Mouse (Mus musculus): ENCODE data around the gene Mapk8ip3.

Mapk8ip3 gene

DNA sequence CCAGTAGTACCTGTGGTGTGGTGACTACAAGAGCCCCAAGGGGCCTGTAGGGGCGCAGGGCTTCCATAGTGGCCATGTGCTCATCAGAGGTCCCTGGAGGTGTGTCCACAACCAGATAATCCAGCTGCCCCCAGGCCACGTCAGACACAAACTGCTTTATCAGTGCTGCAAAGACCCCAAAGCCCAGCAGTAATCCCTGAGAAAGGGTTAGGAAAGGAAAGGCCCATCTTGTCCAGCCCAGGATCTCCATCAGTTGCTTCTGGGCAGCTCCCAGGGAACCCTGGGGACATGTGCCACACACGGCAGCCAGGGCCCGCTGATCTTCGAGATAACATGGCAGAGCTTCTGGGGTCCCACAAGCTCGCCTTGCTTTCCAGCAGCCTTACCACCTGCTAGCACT, 52.4 kb downstream of the Mapk8ip3 start:
- no peak for DNase-seq

GRCm38 (mm10) chr17:24881738-24882440, 54.9 kb downstream of the Mapk8ip3 start:
- DNase-seq = peak in 1 of 2 experiments; percentile 69

DNA sequence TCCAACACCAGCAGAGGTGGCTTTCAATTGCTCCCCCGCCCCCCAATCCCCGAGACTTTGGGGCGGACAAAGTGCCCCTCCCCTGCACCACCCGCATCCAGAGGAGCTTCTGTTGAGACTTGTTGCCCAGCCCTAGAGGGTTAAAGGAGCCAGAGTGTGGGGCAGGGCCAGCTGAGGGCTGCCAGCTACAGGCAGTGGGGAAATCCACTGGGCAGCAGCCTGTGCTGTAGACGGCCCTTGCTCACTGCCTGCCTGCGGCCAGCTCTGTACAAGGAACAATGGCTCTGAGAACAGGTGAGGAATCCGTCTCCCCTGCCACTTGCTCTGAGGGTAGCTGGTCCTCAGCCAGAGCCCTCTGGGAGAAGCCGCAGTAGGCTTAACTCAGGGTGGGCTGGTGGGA, 58.2 kb downstream of the Mapk8ip3 start:
- DNase-seq = no peak

DNA sequence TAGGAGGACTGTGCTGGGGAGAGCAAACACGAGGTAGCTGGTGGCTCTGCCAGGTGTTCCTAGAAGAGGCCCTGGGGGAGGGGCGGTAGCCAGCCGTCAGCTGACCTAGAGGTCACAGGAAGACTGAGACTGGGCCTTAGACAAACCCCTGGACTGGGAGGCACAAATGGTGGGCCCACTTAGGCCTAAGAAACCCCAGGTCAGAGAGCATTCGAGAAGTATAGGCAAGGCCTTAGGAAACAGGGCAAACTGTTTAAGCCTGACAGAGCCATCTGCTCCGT, 58.7 kb downstream of the Mapk8ip3 start:
- no peak for DNase-seq

DNA sequence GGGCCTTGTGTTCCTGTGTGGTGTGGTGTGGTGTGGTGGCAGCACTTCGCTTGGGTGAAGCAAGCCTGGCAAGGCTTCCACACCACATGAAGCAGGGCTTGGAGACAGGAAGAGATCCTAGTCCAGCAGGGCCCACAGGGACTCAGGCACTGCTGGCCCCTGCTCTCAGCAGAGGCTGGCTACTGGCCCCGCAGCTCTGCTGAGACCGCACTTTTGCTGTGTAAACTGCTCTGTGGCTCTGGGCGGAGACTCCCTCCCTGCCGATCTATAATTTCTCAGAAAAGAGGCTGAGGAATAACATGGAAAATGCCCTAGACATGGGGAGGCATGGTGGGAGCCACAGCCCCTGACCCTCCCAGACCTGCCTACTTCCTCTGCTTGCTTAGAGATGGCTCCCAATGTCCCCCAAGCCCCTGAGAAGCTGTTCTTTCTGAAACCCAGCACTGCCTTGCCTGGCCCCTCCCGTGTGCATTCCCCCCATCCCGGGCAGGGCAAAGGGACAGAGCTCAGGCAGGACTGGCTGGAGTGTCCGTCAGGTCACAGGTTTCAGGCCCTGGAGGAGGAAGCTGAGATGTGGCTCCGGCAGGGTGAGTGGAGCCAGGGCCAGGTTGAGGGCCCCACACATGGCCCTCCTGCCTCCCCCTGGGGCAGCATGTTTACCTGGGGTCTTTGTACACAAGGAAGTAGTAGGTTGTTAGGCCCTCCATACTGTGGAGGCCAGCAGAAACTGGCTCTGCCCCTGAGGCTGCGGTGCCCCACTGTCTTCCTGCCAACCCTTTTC, 59.3 kb downstream of the Mapk8ip3 start:
- no peak for DNase-seq

DNA sequence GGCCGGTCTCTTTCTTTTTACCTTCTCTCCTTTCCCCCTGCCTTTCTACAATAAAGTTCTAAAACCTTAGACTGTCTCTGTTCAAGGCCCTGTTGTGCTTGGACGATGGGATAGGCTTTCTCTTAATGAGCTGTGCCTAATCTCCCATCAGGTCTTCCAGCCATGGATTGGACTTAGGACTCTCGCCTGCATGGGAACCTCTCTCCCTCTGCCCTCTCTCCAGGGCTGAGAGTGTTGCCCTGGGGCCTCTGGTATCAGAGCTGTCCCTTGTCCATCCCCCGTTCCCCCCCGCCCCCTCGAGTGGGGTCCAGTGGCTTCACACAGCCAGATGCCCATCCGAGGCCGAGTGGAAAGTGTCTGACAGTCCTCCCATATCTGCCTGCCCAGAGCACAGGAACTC, 61.8 kb downstream of the Mapk8ip3 start:
- DNase-seq = no peak

GRCm38 (mm10) chr17:24874405-24874745, 62.4 kb downstream of the Mapk8ip3 start:
- no peak for DNase-seq

DNA sequence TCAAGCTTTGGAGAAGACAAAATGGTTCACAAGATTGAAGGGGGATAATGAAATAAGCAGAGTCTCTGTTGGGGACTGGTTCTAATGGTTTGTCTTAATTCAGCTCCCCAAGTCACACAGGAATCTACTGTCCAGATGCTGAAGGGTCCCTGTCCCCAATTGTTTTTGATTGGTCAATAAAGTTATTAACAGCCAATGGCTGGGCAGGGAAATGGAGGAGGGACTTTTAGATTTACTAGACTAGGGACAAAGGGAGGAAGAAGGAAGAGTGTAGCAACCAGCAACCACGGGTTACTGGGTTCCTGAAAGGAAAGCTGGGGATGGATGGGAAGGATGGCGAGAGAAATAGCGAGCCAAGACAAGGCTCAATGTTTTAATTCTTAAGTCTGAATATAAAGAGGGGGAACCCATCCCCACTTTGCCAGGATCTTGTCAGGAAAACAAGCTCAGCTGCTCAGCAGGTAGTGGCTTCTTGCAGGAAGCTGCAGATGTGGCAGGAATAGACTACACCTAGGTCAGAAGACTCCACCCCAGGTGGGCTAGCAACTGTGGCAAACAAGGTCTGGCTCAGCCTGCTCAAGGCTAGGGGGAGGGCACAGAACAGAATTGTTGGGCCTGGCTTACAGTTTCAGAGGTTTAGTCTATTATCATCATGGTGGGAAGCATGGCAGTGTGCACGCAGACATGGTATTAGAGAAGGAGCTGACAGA, 62.9 kb downstream of the Mapk8ip3 start:
- DNase-seq = no peak

DNA sequence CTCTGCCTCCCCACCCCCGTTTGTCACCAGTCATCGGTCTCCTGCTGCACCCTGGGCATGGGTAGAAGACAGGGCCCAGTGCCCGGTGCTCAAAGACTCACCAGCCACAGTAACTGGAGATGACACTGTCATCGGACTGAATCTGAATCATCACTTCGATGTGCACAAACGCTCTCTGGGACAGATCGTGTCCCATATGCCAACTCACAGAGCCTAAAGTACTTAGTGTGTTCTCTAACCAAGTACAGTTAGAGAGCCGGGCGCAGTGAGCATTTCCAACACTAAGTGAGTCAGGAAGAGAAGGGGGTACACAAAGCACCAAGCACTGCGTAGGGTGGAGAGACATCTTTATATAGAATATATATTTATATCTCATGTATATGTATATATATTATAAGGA, 68.9 kb downstream of the Mapk8ip3 start:
- DNase-seq = no peak

- peak; percentile 90 to 91 for DNase-seq
Measured at GRCm38 (mm10) chr17:24865776-24866175, 71.0 kb downstream of the Mapk8ip3 start, which contains the start of gene Igfals. Gene Igfals, plus strand, starts transcription at chr17:24865997.

DNA sequence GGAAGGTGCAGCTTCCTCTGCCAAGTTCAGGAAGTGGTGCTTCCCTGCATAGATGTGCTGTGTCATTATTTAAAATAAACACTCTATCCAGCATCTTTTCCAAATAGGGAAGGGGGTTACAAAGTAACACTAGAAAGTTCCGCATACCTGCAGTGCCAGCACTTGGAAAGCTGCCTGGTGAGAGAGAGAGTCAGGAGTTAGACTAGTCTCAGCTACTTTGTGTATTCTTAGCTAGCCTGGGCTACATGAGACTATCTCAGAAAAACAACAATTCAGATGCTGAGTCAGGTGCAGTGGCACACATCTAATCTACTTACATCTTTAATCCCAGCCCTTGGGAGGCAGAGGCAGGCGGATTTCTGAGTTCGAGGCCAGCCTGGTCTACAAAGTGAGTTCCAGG, 75.0 kb downstream of the Mapk8ip3 start:
- no peak for DNase-seq

DNA sequence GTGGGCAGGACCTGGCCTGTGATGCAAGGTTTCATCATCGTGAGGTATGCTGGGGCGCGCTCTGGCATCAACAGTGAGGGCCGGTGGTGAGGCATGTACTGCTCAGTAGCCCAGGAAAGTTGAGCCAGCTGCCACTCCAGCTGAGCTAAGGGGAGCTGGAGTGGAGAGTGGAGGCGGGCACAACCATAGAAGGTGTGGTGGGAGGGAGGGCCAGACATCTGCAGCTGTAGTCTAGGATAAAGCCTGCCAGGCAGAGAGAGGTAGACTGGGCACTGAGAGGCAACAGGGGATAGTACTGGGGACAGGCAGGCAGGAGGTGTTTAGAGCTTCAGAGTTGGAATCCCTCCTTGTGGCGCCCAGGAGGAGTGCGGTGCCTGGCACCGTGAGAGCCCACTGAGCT, 76.7 kb downstream of the Mapk8ip3 start:
- DNase-seq = no peak

GRCm38 (mm10) chr17:24858967-24859366, 77.8 kb downstream of the Mapk8ip3 start:
- peak; percentile 78 to 79 for DNase-seq

GRCm38 (mm10) chr17:24857831-24858470, 78.8 kb downstream of the Mapk8ip3 start:
- DNase-seq = peak in 1 of 2 experiments; percentile 16

- no peak for DNase-seq
Measured at GRCm38 (mm10) chr17:24856589-24856988, 80.2 kb downstream of the Mapk8ip3 start.

DNA sequence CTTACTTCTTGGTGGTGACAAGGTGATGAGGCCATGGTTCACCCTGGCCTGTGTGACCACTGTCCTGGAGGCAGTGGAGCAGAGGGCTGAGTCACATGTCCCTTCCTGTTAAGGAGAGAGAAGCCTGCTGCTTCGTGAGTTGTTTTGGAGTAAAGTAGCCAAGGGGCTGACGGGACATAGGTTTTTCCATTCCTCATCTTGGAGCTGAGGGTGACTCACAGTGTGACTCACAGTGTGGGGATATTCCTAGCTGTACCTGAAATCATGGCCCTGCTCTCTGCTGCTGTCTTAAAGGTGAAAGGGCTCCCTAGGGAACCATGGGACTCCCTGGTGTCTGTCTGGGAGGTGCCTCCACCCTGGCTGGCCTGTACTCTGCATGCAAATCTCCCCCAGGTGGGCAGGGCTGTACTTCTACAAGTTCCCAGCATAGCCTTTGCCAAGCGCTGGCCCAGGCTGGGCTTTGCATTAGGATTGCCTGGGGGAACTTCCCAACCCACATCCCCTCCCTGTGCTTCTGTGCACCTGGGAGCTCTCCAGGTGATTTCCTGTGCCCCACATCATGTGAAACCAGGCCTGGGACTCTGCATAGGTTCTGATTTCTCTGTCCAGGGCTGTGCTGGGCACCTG, 80.8 kb downstream of the Mapk8ip3 start:
- DNase-seq = no peak

DNA sequence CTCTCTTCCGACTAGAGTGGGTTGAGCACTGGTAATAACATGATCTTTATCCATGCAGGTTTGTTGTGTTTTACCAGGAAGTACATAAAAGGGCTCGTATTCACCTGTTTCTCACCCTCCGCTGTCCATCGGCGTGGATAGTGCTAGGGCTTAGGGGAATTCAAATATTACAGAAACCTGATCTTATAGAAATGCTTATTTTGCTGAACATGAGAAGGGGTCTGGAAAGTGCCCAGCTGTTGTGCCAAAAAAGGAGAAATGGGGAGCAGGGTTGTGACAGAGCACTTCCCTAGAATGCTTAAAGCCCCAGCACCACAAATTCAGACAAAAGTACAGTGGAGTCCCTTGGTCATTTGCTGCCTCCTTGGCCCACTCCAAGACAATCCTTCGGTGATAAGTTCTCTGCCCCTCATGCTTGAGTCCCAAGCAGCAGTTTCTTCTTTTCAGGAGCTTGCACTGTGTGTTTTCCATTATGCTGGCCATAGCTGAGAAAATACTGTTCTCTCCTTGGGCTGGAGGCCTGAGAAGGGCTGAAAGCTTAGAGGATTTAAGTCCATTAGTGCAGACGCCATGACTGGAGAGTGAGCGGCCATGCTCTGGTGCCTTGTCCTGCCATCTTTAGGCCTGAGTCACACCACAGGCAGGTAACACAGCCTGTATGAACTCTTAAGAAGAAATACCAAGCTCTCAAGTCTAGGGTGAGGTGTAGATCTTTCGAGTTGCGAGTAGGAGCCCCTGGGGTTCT, 85.2 kb downstream of the Mapk8ip3 start:
- peak in 1 of 2 experiments; percentile 8 for DNase-seq

- DNase-seq = no peak
Measured at GRCm38 (mm10) chr17:24850773-24851127, 86.0 kb downstream of the Mapk8ip3 start.

GRCm38 (mm10) chr17:24850065-24850772, 86.6 kb downstream of the Mapk8ip3 start, which contains the start of gene Fahd1:
Gene Fahd1, minus strand, starts transcription at chr17:24850364.
- DNase-seq = peak; percentile 95 to 96

- no peak for DNase-seq
Measured at GRCm38 (mm10) chr17:24849733-24850064, 87.1 kb downstream of the Mapk8ip3 start.

GRCm38 (mm10) chr17:24848600-24849031, 88.2 kb downstream of the Mapk8ip3 start:
- no peak for DNase-seq

GRCm38 (mm10) chr17:24847386-24847785, 89.4 kb downstream of the Mapk8ip3 start:
- DNase-seq = no peak
